Mouse (Mus musculus) T-cell, adult 2 months (primary cell): Measurements from ENCODE around the gene Foxk1.
A peak's percentile ranks its signal among the peaks of the same experiment; 100 is the strongest.

ENCODE experiments used
- DNase-seq: peaks from one replicate; pipeline ENCODE4 v3.0.0; 2022; ENCODE audit warnings: low spot score

The Foxk1 gene

DNA sequence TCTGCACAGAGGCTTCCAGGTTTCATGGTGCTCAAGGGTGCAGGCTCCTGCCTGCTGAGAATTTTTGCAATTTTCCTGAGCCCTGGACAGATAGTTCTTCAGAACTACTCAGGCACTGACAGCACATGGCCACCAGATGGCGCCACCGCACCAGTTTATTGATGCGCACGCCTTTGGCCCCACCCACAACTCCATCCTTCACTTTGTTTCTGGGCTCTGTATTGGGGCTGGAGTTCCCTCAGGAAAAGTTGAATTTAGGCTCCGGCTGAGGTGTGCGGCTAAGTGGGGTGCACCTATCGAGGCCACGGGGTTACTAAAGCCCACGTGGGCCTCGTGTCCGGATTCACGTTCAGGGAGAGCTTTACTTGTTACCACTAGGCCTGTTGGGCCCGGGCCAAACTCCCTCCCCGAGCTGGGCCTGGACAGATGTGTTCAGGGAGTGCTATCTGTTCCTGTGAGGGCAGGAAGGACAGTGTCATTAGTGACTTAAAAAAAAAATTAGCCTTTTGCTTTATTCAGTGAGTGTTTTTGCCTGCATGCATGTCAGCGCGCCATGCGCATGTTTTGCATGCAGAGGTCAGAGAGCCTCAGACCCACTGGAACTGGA lies 77.6 kb downstream of the Foxk1 start:
- DNase-seq = peak; percentile 60

- DNase-seq = peak; percentile 28
Observed at GRCm38 (mm10) chr5:142482512-142482911, 81.2 kb downstream of the Foxk1 start.

DNA sequence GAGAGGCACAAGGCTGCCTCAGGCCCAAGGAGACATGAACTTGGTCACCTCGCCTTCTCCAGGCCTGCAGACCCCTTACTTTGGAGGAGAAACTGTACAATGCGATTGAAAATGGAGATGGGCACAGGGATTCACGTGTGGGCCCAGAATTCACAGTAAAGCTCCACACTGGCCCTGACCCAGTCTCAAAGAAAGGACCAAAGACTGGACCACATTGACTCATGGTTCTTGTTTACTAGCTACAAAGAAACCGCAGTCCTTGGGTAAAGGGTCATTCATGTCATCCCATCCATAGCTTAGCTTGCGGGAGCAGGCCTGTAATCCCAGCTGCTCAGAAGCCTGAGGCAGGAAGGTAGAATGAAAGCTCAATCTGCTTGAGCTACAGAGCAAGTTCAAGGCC lies 82.3 kb downstream of the Foxk1 start:
- DNase-seq = no peak

DNA sequence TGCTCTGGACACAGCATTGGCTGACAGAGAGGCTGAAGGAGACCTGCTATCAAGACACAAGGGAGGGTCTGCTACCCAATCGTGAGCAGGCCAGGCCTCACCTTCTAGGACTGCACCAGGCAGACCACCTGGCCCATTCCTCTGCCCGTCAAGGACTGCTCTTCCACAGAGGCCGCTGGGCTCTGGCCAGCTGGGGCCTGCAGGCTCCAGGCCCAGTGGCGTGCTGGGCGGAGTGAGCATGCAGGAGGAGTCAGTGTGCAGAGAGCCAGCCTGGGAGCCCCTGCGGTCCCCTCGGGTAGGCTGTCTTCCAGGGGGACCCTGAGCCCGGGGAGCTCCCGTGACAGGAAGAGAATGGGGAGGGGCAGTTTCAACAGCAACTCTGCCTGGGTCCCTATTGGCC lies 85.4 kb downstream of the Foxk1 start:
- no peak for DNase-seq

GRCm38 (mm10) chr5:142489955-142490707 lies 88.8 kb downstream of the Foxk1 start:
- no peak for DNase-seq

- DNase-seq = no peak
Observed at GRCm38 (mm10) chr5:142493307-142493706, 92.0 kb downstream of the Foxk1 start.

DNA sequence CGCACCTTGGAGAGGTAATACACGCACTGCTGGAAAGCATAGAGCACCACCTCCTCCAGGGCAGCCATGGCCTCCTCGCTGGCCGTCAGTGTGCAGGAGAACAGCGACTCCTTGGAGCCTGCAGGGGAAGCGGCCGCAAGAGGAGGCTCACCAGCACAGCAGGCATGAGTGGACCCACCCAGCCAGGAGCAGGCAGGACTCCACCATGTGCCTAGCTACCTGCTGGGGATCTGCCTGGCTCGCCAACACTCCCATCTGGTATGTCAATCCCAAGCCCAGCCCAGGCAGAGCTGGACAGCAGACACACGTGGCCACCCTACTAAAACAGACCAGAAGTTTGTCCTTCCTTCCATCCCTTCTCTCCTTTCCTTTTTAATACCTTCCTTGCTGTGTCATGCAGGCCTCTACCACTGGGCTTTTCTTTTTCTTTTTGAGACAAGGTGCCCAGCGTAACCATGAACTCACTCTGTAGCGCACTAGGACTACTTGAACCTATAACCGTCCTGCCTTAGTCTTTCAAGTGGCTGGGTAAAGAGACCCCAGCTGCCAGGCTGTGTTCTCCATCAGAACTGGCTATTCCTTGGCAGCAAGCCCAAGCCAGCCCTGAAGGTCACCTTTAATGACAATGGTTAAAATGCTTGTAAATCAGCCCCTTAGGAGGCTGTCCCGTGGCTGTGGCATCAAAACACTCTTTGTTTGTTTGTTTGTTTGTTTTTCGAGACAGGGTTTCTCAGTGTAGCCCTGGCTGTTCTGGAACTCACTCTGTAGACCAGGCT lies 94.2 kb downstream of the Foxk1 start:
- DNase-seq = no peak

- no peak for DNase-seq
Observed at GRCm38 (mm10) chr5:142498964-142499363, 97.7 kb downstream of the Foxk1 start.

DNA sequence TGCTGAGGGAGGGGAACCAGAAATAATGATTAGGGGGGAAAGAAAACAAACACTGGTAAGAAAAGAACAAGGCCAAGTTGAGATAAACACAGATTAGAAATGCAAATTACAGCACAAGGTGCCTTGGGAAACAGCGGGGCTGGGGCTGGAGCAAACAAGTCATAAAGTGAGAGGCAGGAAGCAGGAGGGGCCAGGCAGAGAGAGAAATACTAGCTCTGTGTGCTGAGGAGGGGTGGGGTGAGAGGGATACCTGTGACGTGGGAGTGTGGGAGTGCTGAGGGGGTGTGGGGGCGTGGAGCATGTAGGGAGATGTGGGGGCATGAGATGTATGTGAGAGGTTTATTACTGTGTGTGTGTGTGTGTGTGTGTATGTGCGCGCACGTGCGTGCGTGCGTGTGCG lies 99.6 kb downstream of the Foxk1 start:
- peak; percentile 38 for DNase-seq

DNA sequence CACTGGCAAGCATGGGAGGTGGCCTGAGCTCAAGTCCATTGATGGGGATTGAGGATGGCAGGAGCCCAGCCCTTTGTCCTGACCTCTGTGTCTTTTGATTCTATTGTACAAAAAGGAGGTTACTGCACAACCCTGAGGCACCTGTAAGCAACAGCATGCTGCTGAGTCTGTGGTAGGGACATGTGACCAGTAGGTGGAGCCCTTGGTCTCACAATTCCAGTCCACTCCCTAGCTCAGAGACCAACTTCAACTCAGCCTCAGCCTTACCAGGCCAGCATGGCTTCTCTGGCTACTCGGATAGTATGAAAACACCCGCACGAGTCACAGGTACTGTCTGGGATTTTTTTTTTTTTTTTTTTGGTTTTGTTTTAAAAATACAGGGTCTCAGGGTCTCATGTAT lies 101.1 kb downstream of the Foxk1 start:
- peak; percentile 38 for DNase-seq

DNA sequence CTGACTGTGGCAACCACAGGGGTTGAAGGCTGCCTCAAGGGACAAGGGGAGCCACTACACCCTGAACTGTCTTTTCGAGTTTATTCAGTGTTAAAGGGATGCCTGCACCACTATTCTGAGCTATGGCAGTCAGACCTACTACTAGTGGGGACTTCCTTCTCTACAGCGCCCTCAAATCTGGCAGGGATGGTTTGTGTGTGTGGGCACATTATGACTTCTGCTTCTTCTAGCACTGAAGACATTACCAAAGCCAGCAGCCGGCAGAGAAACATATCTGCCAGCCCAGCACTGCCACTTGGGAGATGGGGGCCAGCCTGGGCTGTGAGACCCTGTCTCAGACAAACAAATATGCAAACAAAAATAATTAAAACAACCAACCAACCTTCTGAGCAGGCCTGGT lies 102.9 kb downstream of the Foxk1 start:
- no peak for DNase-seq

- DNase-seq = no peak
Observed at GRCm38 (mm10) chr5:142505695-142506423, 104.6 kb downstream of the Foxk1 start.

DNA sequence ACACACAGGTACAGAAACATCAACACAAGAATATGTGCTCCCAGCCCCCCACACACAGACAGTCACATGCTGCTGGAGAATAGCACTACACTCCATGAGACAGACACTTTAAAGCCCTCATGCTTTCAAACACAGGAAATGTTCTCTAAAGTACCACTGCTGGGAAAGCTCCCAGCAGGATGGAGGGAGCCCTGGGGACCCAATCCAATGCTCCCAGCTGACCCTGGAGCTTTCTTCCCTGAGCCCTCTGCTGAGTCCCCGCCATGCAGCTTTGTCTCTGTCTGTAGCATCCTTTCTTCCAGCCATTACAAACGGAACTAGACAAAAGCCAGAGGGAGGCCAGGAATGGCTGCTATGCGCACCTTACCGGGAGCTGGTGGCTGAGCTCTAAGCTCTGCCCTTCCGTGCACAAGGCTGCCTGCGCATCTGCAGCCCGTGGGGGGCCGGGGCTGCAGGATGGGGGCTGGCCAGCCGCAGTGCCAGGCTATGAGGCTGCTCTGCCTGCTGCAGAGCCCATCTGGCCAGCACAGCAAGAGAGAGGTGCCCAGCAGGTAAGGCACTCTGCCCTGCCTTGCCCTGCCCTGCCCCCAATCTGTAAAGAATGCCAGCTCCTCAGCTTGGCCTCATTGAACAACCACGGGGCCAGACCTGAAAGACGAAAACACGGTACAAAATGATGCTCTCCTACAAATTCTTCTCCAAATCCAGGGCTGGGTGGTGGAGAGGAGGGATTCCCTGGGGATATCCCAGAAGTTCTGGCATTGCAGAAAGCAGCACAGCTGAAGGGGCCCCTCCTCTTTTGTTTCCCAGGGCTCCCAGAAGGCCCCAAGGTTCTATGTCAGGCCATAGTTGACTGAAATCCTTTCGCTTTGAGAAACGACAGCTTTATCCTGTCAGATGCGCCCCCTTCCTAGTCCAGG lies 108.1 kb downstream of the Foxk1 start:
- DNase-seq = no peak

- DNase-seq = no peak
Observed at GRCm38 (mm10) chr5:142510061-142510414, 108.7 kb downstream of the Foxk1 start.
